Mouse (Mus musculus): ENCODE data around the gene Gm17364.
"Not testable (repeated sequence)": the region's sequence is repeated elsewhere in the genome, so short reads cannot be mapped to it uniquely, and the experiment has no call there.

The Gm17364 gene

GRCm38 (mm10) chr13:41251232-41251631 is 22.5 kb downstream of the Gm17364 start:
- not testable (repeated sequence) for DNase-seq

- DNase-seq, result no peak
Measured at GRCm38 (mm10) chr13:41250318-41250981, 23.3 kb downstream of the Gm17364 start.

GRCm38 (mm10) chr13:41249538-41250317 is 24.0 kb downstream of the Gm17364 start, which contains the start of gene Smim13:
Gene Smim13, plus strand, starts transcription at chr13:41249844.
- peak; percentile 95 to 97 for DNase-seq

- no peak for DNase-seq
Measured at GRCm38 (mm10) chr13:41248751-41249520, 24.8 kb downstream of the Gm17364 start.

GRCm38 (mm10) chr13:41244306-41244830 is 29.4 kb downstream of the Gm17364 start:
- no peak for DNase-seq

- no peak for DNase-seq
Measured at GRCm38 (mm10) chr13:41241557-41241956, 32.2 kb downstream of the Gm17364 start.

GRCm38 (mm10) chr13:41238805-41239130 is 35.0 kb downstream of the Gm17364 start:
- no peak for DNase-seq

GRCm38 (mm10) chr13:41238035-41238804 is 35.6 kb downstream of the Gm17364 start:
- no peak for DNase-seq

GRCm38 (mm10) chr13:41235845-41236741 is 37.7 kb downstream of the Gm17364 start:
- no peak for DNase-seq

GRCm38 (mm10) chr13:41235181-41235580 is 38.6 kb downstream of the Gm17364 start:
- DNase-seq, result no peak

GRCm38 (mm10) chr13:41233241-41233640 is 40.5 kb downstream of the Gm17364 start:
- DNase-seq, result no peak

- DNase-seq, result no peak
Measured at GRCm38 (mm10) chr13:41232209-41232608, 41.6 kb downstream of the Gm17364 start.

- DNase-seq, result no peak
Measured at GRCm38 (mm10) chr13:41231389-41231983, 42.3 kb downstream of the Gm17364 start.

- DNase-seq, result no peak
Measured at GRCm38 (mm10) chr13:41230256-41230655, 43.5 kb downstream of the Gm17364 start.

- no peak for DNase-seq
Measured at GRCm38 (mm10) chr13:41228060-41228459, 45.7 kb downstream of the Gm17364 start.

- no peak for DNase-seq
Measured at GRCm38 (mm10) chr13:41226513-41226912, 47.3 kb downstream of the Gm17364 start.

Measured in lung, postnatal 4 days (tissue).